Mouse (Mus musculus) ovary, postnatal 14 days (tissue): ENCODE data around the gene Erbb3.

Experiments used
- DNase-seq: peaks from one replicate; pipeline ENCODE4 v3.0.0; 2022; ENCODE audit warnings: low spot score

Erbb3 gene

GRCm38 (mm10) chr10:128612433-128613153 lies 23.1 kb upstream of the Erbb3 start:
- peak; percentile 63 for DNase-seq

- no peak for DNase-seq
Observed at GRCm38 (mm10) chr10:128606483-128606882, 17.0 kb upstream of the Erbb3 start.

- DNase-seq = no peak
Observed at GRCm38 (mm10) chr10:128602470-128603128, 13.1 kb upstream of the Erbb3 start.

- DNase-seq = no peak
Observed at GRCm38 (mm10) chr10:128601499-128601898, 12.0 kb upstream of the Erbb3 start.

DNA sequence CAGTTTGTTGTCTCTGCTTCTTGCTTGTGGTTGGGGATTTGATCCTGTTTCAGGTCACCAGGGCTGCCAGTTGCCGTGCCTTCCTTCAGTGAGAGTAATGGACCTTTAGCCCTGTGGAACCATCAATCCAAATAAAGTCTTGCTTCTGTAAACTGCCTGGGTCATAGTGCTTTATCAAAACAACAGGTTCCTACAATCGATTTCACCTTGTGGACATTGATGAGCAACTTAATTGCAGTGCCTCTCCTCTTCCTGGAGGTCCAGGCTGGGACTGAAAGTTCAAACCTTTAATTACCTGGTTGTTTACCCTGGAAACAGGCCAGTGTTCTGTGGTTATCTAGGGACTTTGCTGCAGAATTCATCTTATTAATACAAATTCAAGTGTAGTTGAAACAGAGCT lies 9.0 kb upstream of the Erbb3 start:
- DNase-seq = no peak

- no peak for DNase-seq
Observed at GRCm38 (mm10) chr10:128592797-128593196, 3.3 kb upstream of the Erbb3 start.

DNA sequence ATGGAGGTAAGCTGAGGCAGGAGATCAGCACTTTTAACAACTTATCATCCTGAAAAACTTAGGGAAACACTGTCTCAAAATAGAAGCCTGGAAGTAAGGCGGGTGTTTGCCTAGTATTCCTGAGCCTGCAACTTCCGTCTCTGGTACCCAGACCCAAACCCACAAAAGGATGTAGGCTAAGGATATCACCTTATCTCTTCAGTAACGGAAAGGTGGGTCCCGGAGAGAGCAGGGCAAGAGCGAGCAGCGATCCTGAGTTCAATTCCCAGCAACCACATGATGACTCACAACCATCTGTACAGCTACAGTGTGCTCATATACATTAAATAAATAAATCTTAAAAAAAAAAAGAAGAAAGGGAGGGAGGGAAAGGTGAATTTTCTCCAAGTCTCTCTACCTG lies 2.0 kb upstream of the Erbb3 start:
- no peak for DNase-seq

GRCm38 (mm10) chr10:128590193-128590690 lies 790 bp upstream of the Erbb3 start:
- DNase-seq = peak; percentile 51

DNA sequence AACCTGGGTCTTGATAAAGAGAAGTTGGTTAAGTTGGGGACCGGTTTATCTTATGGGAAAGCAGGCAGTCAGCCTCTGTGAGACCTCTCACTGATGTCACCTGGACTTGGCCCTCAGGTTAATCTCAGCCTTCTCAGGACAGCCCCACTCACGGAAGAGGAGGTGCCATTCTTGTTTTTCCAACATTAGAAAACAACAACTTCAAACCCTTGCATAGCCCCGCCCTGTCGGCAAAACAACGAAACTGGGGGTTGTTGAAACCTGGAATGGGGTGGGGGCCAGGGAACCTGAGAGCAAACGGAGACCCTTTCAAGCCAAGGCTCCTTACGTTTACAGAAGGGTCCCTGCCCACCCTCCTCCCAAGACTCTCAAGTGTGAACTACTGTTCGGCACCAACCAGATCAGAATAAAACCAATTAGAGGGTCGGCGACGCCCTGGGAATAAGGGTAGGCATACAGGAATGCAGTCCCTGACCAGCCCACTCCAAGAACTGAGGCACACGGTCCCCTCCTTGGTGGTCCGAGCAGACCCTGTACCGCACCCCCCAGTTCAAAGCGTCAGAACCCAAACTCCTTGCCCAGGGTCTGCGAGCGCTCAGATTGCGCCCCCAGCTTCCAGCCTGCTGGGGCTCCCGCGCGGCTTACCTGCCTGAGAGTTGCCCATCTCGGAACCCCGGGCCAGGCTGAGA lies 533 bp downstream of the Erbb3 start:
- no peak for DNase-seq

- no peak for DNase-seq
Observed at GRCm38 (mm10) chr10:128588136-128588535, 1.3 kb downstream of the Erbb3 start.

GRCm38 (mm10) chr10:128587697-128588096 lies 1.8 kb downstream of the Erbb3 start:
- DNase-seq = no peak

DNA sequence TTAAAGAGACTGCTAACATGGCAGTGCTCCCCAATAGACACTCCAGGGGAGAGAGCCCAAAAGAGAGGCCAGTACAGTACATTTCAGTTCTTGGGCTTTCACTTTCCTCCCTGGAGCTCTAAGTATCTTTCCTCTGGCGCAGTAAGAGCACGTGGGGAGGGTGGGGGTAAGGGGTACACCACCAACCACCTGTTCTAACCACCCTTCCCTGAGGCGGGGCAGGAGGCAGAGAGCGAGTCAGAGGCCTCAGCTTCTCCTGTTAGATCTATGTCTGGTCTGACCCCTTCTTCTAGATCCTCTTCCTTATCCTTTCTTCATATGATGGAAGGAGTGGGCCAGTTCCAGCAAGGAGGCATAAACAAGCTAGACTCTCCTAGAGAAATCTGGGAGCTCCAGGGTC lies 2.3 kb downstream of the Erbb3 start:
- DNase-seq = no peak

DNA sequence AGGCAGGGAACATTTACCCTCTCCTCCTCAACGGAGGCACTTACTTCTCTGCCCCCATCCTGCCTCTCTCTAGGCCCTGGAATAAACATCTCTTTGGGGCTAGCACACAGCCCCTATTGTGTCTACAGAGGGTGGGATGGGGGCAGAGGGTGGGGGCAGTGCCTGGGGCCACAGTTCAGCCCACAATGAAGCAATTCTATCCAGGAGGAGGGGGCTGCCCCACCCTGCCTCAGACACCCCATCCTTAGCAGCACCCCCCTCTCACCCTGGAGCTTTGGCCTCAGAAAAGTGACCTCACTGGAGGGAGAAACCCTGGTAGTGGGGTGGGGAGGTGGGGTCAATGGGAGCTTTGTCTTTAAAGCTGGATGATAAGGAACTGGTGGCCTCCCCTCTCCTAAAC lies 2.9 kb downstream of the Erbb3 start:
- no peak for DNase-seq

DNA sequence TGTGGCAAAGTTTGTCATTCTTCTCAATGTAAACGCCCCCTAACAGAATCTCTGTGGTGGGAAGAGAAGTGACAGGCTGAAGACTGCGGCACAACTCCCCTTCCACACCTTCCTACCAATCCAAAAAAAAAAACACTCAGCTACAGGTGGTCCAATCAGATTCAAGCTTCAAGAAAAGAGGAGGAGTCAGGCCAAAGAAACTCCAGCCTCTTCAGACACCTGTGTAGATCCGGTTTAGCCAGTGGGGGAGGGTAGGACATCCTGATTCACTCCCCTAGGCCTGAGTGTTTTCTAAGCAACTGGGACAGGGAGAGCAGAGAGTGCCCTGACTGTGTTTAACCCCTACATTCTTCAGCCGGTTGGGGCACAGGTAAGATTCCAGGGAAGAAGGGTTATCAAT lies 5.1 kb downstream of the Erbb3 start:
- DNase-seq = peak; percentile 31

DNA sequence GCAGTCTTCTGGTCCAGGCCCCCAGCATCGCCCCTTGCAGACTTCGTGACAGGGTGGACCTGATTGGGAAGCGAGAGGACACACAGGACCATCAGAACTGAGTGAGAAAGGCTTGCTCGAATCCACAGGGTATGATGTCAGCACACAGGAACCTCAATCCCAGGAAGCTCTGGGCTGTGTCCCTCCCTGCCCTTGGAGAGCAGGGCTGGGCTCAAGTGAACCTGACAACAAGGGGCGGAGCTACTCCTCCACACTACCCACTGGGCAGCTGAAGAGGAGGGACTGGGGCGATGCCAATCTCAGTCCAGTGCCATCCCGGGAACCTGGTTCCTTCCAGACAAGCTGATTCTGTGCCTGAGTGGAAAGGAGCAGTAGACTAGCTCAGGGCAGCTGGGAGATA lies 5.8 kb downstream of the Erbb3 start:
- peak; percentile 51 for DNase-seq

DNA sequence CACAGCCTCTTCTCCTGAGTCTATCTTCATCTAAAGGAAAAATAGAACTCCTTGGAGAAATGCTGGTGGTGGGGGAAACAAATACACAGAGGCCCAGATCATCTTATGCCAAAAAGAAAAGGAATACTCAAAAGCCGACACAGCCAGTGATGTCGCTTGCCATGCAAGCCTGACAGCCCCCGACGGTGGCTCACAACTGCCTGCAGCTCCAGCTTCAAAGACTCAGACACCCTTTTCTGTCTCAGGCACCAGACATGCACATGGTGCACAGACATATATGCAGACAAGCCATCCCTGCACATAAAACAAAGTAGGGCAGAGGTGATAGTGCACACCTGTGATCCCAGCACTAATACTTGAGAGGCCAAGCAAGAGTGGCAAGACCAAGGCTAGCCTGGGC lies 9.7 kb downstream of the Erbb3 start:
- DNase-seq = no peak

- no peak for DNase-seq
Observed at GRCm38 (mm10) chr10:128579298-128579697, 10.2 kb downstream of the Erbb3 start.

DNA sequence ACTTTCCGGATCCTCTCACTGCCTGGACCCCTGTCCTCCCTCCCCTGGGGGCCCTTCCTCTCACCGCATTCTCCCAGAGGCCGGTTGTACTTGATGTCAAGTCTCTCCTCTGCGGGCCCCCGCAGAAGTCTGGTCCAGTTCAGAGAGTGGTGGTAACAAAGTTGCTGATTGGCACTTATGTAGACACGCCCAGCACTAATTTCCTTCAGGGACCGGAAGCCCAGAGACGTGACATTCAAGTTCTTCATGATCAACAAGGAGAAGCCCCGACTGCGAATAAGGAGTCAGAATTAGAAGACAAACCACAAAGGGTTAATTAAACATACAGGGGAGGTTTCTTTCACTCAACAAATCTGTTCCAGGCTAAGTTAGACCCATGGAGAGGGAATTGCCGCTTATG lies 11.1 kb downstream of the Erbb3 start:
- DNase-seq = no peak

- DNase-seq = no peak
Observed at GRCm38 (mm10) chr10:128575063-128575462, 14.4 kb downstream of the Erbb3 start.

GRCm38 (mm10) chr10:128565788-128566531 lies 23.5 kb downstream of the Erbb3 start, which contains the start of gene Pa2g4:
Gene Pa2g4, minus strand, starts transcription at chr10:128565987.
- peak; percentile 94 for DNase-seq

- DNase-seq = peak; percentile 30
Observed at GRCm38 (mm10) chr10:128565206-128565787, 24.2 kb downstream of the Erbb3 start.

GRCm38 (mm10) chr10:128563544-128563943 lies 25.9 kb downstream of the Erbb3 start:
- DNase-seq = no peak
